Mouse (Mus musculus) C2C12 (cell line): ENCODE measurements at regions not wholly inside any gene's neighbourhood (a gene's known extent, or its start where the extent isn't known, plus 50 kb on each side); places are given as distances from the start of the nearest gene placed in this dataset.
"Not testable (repeated sequence)": the region's sequence is repeated elsewhere in the genome, so short reads cannot be mapped to it uniquely, and the experiment has no call there.

Experiments
- H3K27me3 ChIP-seq: one replicate; pipeline ENCODE4 v1.6.1; 2011; ENCODE audit not compliant: control insufficient read depth, insufficient read depth, insufficient read length
- H3K36me3 ChIP-seq: one replicate; pipeline ENCODE4 v1.6.1; 2011; ENCODE audit not compliant: control insufficient read depth, insufficient read depth
- H3K4me3 ChIP-seq: one replicate; pipeline ENCODE4 v1.5.1; 2011; ENCODE audit warnings: mild to moderate bottlenecking, control low read depth; ENCODE audit not compliant: poor library complexity, insufficient read depth, severe bottlenecking
- H3K79me2 ChIP-seq: one replicate; pipeline ENCODE4 v1.6.1; 2011; ENCODE audit not compliant: control insufficient read depth, insufficient read depth
- H3K79me3 ChIP-seq: one replicate; pipeline ENCODE4 v1.6.1; 2011; ENCODE audit warnings: low read depth, control low read depth
- H3ac ChIP-seq: one replicate; pipeline ENCODE3; 2011; ENCODE audit warnings: low read depth; ENCODE audit not compliant: control insufficient read depth, insufficient read length
- CEBPB ChIP-seq: IDR thresholded peaks from one replicate; pipeline ENCODE4 v1.6.1; 2011; ENCODE audit warnings: low read depth, mild to moderate bottlenecking, control low read depth, moderate library complexity
- CTCF ChIP-seq: IDR thresholded peaks from one replicate; pipeline ENCODE4 v1.5.1; 2011; ENCODE audit not compliant: control insufficient read depth, insufficient read depth, insufficient read length
- FOSL1 ChIP-seq: IDR thresholded peaks from one replicate; pipeline ENCODE4 v1.8.0; 2011; ENCODE audit warnings: mild to moderate bottlenecking, low read length; ENCODE audit not compliant: poor library complexity, insufficient read depth, severe bottlenecking
- MAX ChIP-seq: IDR thresholded peaks from one replicate; pipeline ENCODE4 v1.6.1; 2011; ENCODE audit warnings: mild to moderate bottlenecking, control low read depth
- MYOD1 ChIP-seq: IDR thresholded peaks from one replicate; pipeline ENCODE4 v1.6.1; 2011; ENCODE audit warnings: low read depth; ENCODE audit not compliant: control insufficient read depth, insufficient read length
- MYOG ChIP-seq: IDR thresholded peaks from one replicate; pipeline ENCODE4 v1.6.1; 2011; ENCODE audit not compliant: control insufficient read depth, insufficient read length; ENCODE audit errors: extremely low read depth
- USF1 ChIP-seq: IDR thresholded peaks from one replicate; pipeline ENCODE4 v1.6.1; 2011; ENCODE audit warnings: low read depth, mild to moderate bottlenecking, control low read depth, moderate library complexity

GRCm38 (mm10) chr14:71564816-71565215 lies 926.8 kb downstream of the Gm9195 start:
- H3K27me3 ChIP-seq, result no peaks in the 10 kb centered on the region
- no peaks in the 10 kb centered on the region for H3K36me3 ChIP-seq
- no peak overlapping the region for H3K4me3 ChIP-seq
- no peak overlapping the region for H3ac ChIP-seq
- no peaks in the 10 kb centered on the region for H3K79me3 ChIP-seq
- no peaks in the 10 kb centered on the region for H3K79me2 ChIP-seq
- TF ChIP-seq MYOD1 (no peak), MYOG (no peak), MAX (no peak), CEBPB (no peak), USF1 (no peak), FOSL1 (no peak), CTCF (no peak)

GRCm38 (mm10) chr14:71561906-71562305 lies 929.7 kb downstream of the Gm9195 start:
- H3K4me3 ChIP-seq, result no peak overlapping the region
- H3K36me3 ChIP-seq, result no peaks in the 10 kb centered on the region
- H3K79me3 ChIP-seq, result no peaks in the 10 kb centered on the region
- no peak overlapping the region for H3ac ChIP-seq
- H3K79me2 ChIP-seq, result no peaks in the 10 kb centered on the region
- no peaks in the 10 kb centered on the region for H3K27me3 ChIP-seq
- TF ChIP-seq MYOG, result no peak
- TF ChIP-seq FOSL1, result no peak
- TF ChIP-seq CEBPB, result no peak
- no peak for TF ChIP-seq CTCF
- TF ChIP-seq MAX, result no peak
- TF ChIP-seq MYOD1, result no peak
- TF ChIP-seq USF1, result no peak

- not testable (repeated sequence) for H3K27me3 ChIP-seq, H3K79me2 ChIP-seq, H3K79me3 ChIP-seq, H3K4me3 ChIP-seq, H3ac ChIP-seq, H3K36me3 ChIP-seq
Observed at GRCm38 (mm10) chr14:71554324-71554723, 937.3 kb downstream of the Gm9195 start.

GRCm38 (mm10) chr14:71543580-71543979 lies 943.9 kb upstream of the Fam160b2 start:
- Histone ChIP-seq H3K27me3 (no peaks in the 10 kb centered on the region), H3ac (no peak overlapping the region), H3K79me3 (no peaks in the 10 kb centered on the region), H3K79me2 (no peaks in the 10 kb centered on the region), H3K4me3 (no peak overlapping the region), H3K36me3 (no peaks in the 10 kb centered on the region)
- TF ChIP-seq MAX (no peak), CTCF (no peak), MYOD1 (no peak), USF1 (no peak), MYOG (no peak), CEBPB (no peak), FOSL1 (no peak)

GRCm38 (mm10) chr14:71532074-71532659 lies 932.5 kb upstream of the Fam160b2 start:
- Histone ChIP-seq H3K36me3 (no peaks in the 10 kb centered on the region), H3K79me2 (no peaks in the 10 kb centered on the region), H3K27me3 (no peaks in the 10 kb centered on the region), H3K79me3 (no peaks in the 10 kb centered on the region), H3K4me3 (no peak overlapping the region), H3ac (no peak overlapping the region)
- TF ChIP-seq MYOG (no peak), MYOD1 (no peak), USF1 (no peak), MAX (no peak), CEBPB (no peak), FOSL1 (no peak), CTCF (no peak)

- Histone ChIP-seq H3K36me3 (no peaks in the 10 kb centered on the region), H3K4me3 (no peak overlapping the region), H3K27me3 (no peaks in the 10 kb centered on the region), H3ac (no peak overlapping the region), H3K79me3 (no peaks in the 10 kb centered on the region), H3K79me2 (no peaks in the 10 kb centered on the region)
- no peak for TF ChIP-seq FOSL1
- peak; percentile 84 for TF ChIP-seq MYOD1
Observed at GRCm38 (mm10) chr14:71531298-71531697, 931.7 kb upstream of the Fam160b2 start.
